Mouse (Mus musculus): ENCODE data around the gene Olfr1131.
"Not testable (repeated sequence)": the region's sequence is repeated elsewhere in the genome, so short reads cannot be mapped to it uniquely, and the experiment has no call there.

Olfr1131 gene

GRCm38 (mm10) chr2:87626804-87627203 lies at the start of gene Olfr1131:
Gene Olfr1131, plus strand, starts transcription at chr2:87627104.
- DNase-seq (ENCODE audit: low spot score in 2 of 2), result no peak

GRCm38 (mm10) chr2:87605912-87606311 lies 21.0 kb upstream of the Olfr1131 start, which contains the start of gene Olfr1130:
Gene Olfr1130, plus strand, starts transcription at chr2:87606212.
- DNase-seq (ENCODE audit: low spot score in 2 of 2), result not testable (repeated sequence)

- DNase-seq (ENCODE audit: low spot score in 2 of 2), result no peak
Observed at GRCm38 (mm10) chr2:87637435-87637834, 10.5 kb downstream of the Olfr1131 start, which contains the start of gene Olfr1132. Gene Olfr1132, minus strand, starts transcription at chr2:87637535.

GRCm38 (mm10) chr2:87642441-87642840 lies 15.5 kb downstream of the Olfr1131 start:
- DNase-seq (ENCODE audit: low spot score in 2 of 2), result no peak

GRCm38 (mm10) chr2:87647274-87647673 lies 20.4 kb downstream of the Olfr1131 start, which contains the start of gene Olfr1133:
Gene Olfr1133, minus strand, starts transcription at chr2:87647374.
- no peak for DNase-seq (ENCODE audit: low spot score in 2 of 2)

- no peak for DNase-seq (ENCODE audit: low spot score in 2 of 2)
Observed at GRCm38 (mm10) chr2:87658360-87658759, 31.5 kb downstream of the Olfr1131 start, which contains the start of gene Olfr1134. Gene Olfr1134, minus strand, starts transcription at chr2:87658460.

- no peak for DNase-seq (ENCODE audit: low spot score in 2 of 2)
Observed at GRCm38 (mm10) chr2:87673564-87673963, 46.7 kb downstream of the Olfr1131 start, which contains the start of gene Olfr1135. Gene Olfr1135, minus strand, starts transcription at chr2:87673664.
